Mouse (Mus musculus) CH12.LX (cell line): Measurements from ENCODE around the gene Wdr5.

Experiments
- CHD2 ChIP-seq: IDR thresholded peaks from 2 replicates; pipeline ENCODE4 v1.6.1; 2011; ENCODE audit warnings: low read length, improper control_type of control experiment
- MAFK ChIP-seq: IDR thresholded peaks from 2 replicates; pipeline ENCODE4 v1.6.1; 2011; ENCODE audit warnings: low read length, improper control_type of control experiment; ENCODE audit not compliant: insufficient replicate concordance
- POLR2AphosphoS2 ChIP-seq: IDR thresholded peaks from 2 replicates; pipeline ENCODE4 v1.6.1; 2011; ENCODE audit warnings: low read depth, low read length, improper control_type of control experiment

- TF ChIP-seq POLR2AphosphoS2, result no peak
- TF ChIP-seq MAFK, result peak; percentile 99
- TF ChIP-seq CHD2, result peak; percentile 84
Measured at GRCm38 (mm10) chr2:27539772-27540514, 25.0 kb downstream of the Wdr5 start.
